Mouse (Mus musculus) forebrain, embryonic 16.5 days (tissue): ENCODE data around the gene Krt87. TPM values are rescaled to one million over a fixed set of nuclear protein-coding genes. Genes with fewer than 3 reads are reported as not detected.

Experiments
- ATAC-seq: fragments of 200-750 bp; cut with Nextera tagmentation; 2 replicates; pipeline ENCODE4 v1.8.0; 2017; ENCODE audit warnings: mild to moderate bottlenecking, moderate library complexity
- H3K27ac ChIP-seq: fragments of 300-500 bp; sonication (generic); 2 replicates; pipeline ENCODE4 v1.5.1; 2014; ENCODE audit warnings: low read length, control low read depth
- H3K27me3 ChIP-seq: fragments of 300-500 bp; sonication (generic); replicated peaks from 2 replicates; pipeline ENCODE4 v1.6.1; 2014; ENCODE audit warnings: low read length; ENCODE audit not compliant: control insufficient read depth, insufficient read depth
- H3K36me3 ChIP-seq: fragments of 300-500 bp; sonication (generic); 2 replicates; pipeline ENCODE4 v1.6.1; 2014; ENCODE audit not compliant: control insufficient read depth, insufficient read depth
- H3K4me1 ChIP-seq: fragments of 300-500 bp; sonication (generic); replicated peaks from 2 replicates; pipeline ENCODE4 v1.6.1; 2014; ENCODE audit warnings: low read length; ENCODE audit not compliant: control insufficient read depth, insufficient read depth
- H3K4me2 ChIP-seq: fragments of 300-500 bp; sonication (generic); 2 replicates; pipeline ENCODE4 v1.6.1; 2014; ENCODE audit warnings: mild to moderate bottlenecking, low read length, control low read depth
- H3K4me3 ChIP-seq: fragments of 300-500 bp; sonication (generic); replicated peaks from 2 replicates; pipeline ENCODE4 v1.5.1; 2014; ENCODE audit warnings: mild to moderate bottlenecking, low read length, control low read depth
- H3K9ac ChIP-seq: fragments of 300-500 bp; sonication (generic); replicated peaks from 2 replicates; pipeline ENCODE4 v1.6.1; 2014; ENCODE audit warnings: low read depth, low read length, control low read depth
- H3K9me3 ChIP-seq: fragments of 300-500 bp; sonication (generic); 2 replicates; pipeline ENCODE4 v1.6.1; 2016; ENCODE audit warnings: low read length; ENCODE audit not compliant: control insufficient read depth
- WGBS: fragments of 180-500 bp; shearing (Covaris S2); extraction: QIAGEN DNeasy Blood & Tissue Kit; methylation state at CpG from one replicate; pipeline ENCODE4 v1.1.7; 2014; 5-methylcytosine and 5-hydroxymethylcytosine counted together
- polyA plus RNA-seq: library from polyadenylated mRNA; unstranded; fragments of >200 nt; fragmentation: Nextera tagmentation; extraction: Ambion mirVana; gene quantifications from 2 replicates; pipeline ENCODE4 v1.2.1, GENCODE M21; 2015

Gene Krt87
- polyA plus RNA-seq, 1 experiment from 2014 or later = 0.20 TPM

GRCm38 (mm10) chr15:101398269-101398668 lies 40.3 kb downstream of the Krt87 start:
- Histone ChIP-seq H3K9me3 (no peaks in the 10 kb centered on the region), H3K27ac (no peak overlapping the region), H3K27me3 (no peaks in the 10 kb centered on the region), H3K36me3 (no peaks in the 10 kb centered on the region), H3K4me1 (no peaks in the 10 kb centered on the region), H3K4me2 (no peak overlapping the region), H3K4me3 (no peak overlapping the region), H3K9ac (no peak overlapping the region)
- WGBS = 56% methylated on average over 8 of the region's 8 CpGs
- no peak for ATAC-seq

- H3K9ac ChIP-seq = no peak overlapping the region
- no peak overlapping the region for H3K4me2 ChIP-seq
- H3K4me3 ChIP-seq = no peak overlapping the region
- no peaks in the 10 kb centered on the region for H3K36me3 ChIP-seq
- H3K4me1 ChIP-seq = no peaks in the 10 kb centered on the region
- ATAC-seq = no peak
- H3K9me3 ChIP-seq = no peaks in the 10 kb centered on the region
- WGBS = 92% methylated on average over 2 of the region's 2 CpGs
- H3K27me3 ChIP-seq = no peaks in the 10 kb centered on the region
- no peak overlapping the region for H3K27ac ChIP-seq
These were observed 40.9 kb downstream of the Krt87 start for GRCm38 (mm10) chr15:101397683-101398082.

- Histone ChIP-seq H3K27ac (no peak overlapping the region), H3K9ac (no peak overlapping the region), H3K36me3 (no peaks in the 10 kb centered on the region), H3K4me1 (no peaks in the 10 kb centered on the region), H3K27me3 (no peaks in the 10 kb centered on the region), H3K4me3 (no peak overlapping the region), H3K9me3 (no peaks in the 10 kb centered on the region), H3K4me2 (no peak overlapping the region)
- WGBS = 85% methylated on average over 3 of the region's 3 CpGs
- no peak for ATAC-seq
These were observed 41.7 kb downstream of the Krt87 start for GRCm38 (mm10) chr15:101396921-101397320.

DNA sequence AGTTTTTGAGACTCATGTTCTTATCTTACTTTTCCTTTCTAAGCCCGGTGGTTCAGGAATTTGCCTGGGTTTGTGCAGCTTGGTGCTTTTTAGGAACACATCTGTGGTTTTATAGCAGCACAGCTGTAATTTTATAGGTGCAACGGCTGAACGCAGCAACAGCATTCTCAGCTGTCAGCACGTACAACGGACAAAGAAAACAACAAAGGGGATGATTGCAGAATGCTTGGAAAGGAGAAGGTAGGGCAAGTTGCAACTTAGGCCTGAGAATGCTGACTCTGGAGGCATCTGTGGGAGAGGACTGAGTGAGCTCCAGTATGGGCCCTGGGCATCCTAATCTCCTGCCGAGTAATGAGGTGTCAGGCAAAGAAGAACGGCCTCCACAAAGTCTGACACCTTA lies 42.1 kb downstream of the Krt87 start:
- no peaks in the 10 kb centered on the region for H3K9me3 ChIP-seq
- no peaks in the 10 kb centered on the region for H3K4me1 ChIP-seq
- H3K36me3 ChIP-seq = no peaks in the 10 kb centered on the region
- H3K27me3 ChIP-seq = no peaks in the 10 kb centered on the region
- no peak overlapping the region for H3K4me3 ChIP-seq
- H3K4me2 ChIP-seq = no peak overlapping the region
- ATAC-seq = no peak
- H3K27ac ChIP-seq = no peak overlapping the region
- H3K9ac ChIP-seq = no peak overlapping the region
- WGBS = 61% methylated on average over 7 of the region's 7 CpGs

GRCm38 (mm10) chr15:101394908-101395307 lies 43.7 kb downstream of the Krt87 start:
- no peaks in the 10 kb centered on the region for H3K4me1 ChIP-seq
- no peaks in the 10 kb centered on the region for H3K27me3 ChIP-seq
- no peak overlapping the region for H3K27ac ChIP-seq
- 68% methylated on average over 7 of the region's 7 CpGs for WGBS
- no peak overlapping the region for H3K4me2 ChIP-seq
- H3K4me3 ChIP-seq = no peak overlapping the region
- no peaks in the 10 kb centered on the region for H3K9me3 ChIP-seq
- H3K9ac ChIP-seq = no peak overlapping the region
- ATAC-seq = no peak
- no peaks in the 10 kb centered on the region for H3K36me3 ChIP-seq

DNA sequence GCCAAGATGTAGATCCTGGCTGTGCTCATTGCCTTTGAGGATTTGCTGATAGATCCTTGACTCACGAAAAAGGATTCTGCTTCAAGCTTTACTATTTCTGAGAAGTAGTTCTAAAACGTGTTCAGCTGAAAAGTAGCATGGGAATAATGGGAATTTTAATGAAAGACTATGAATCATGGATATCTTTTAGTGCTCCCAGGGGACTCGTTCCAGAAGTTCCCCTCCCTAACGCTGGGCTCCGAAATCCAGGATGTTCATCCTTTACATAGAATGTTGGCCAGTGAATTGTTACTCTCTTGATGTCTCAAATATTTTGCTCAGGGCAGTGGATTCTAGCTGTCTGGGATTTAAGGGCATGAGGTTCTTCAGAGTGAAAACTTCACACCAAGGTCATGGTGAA lies 46.4 kb downstream of the Krt87 start:
- Histone ChIP-seq H3K4me1 (no peaks in the 10 kb centered on the region), H3K9me3 (no peaks in the 10 kb centered on the region), H3K36me3 (no peaks in the 10 kb centered on the region), H3K4me3 (no peak overlapping the region), H3K27me3 (no peaks in the 10 kb centered on the region), H3K4me2 (no peak overlapping the region), H3K27ac (no peak overlapping the region), H3K9ac (no peak overlapping the region)
- WGBS = 85% methylated on average over 5 of the region's 5 CpGs
- ATAC-seq = no peak

DNA sequence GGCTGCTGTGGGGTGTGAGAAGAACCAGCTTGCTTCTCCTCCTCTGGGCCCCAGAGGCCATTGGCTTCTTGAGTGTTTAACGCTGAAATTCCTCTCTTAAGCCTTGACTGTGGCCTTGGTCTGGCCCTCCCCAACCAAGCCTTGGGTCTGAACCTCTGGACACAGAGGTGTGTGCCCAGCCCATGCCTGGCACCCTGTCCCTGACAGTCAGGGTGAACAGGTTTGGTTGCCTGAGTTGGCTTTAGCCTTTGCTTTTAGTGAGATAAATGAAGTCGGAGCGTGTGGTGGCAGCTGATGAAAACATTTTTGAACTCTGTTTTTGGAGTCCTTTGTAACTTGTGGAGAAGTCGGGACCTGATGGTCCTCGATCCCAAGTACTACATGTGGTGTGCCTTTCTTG lies 48.4 kb downstream of the Krt87 start:
- Histone ChIP-seq H3K9me3 (no peaks in the 10 kb centered on the region), H3K4me3 (no peak overlapping the region), H3K9ac (no peak overlapping the region), H3K36me3 (no peaks in the 10 kb centered on the region), H3K4me2 (no peak overlapping the region), H3K27ac (no peak overlapping the region), H3K27me3 (no peaks in the 10 kb centered on the region), H3K4me1 (no peaks in the 10 kb centered on the region)
- ATAC-seq = no peak
- WGBS = 83% methylated on average over 5 of the region's 5 CpGs

- no peak overlapping the region for H3K4me3 ChIP-seq
- H3K4me2 ChIP-seq = no peak overlapping the region
- no peak for ATAC-seq
- no peak overlapping the region for H3K9ac ChIP-seq
- no peaks in the 10 kb centered on the region for H3K36me3 ChIP-seq
- no peaks in the 10 kb centered on the region for H3K4me1 ChIP-seq
- WGBS = 65% methylated on average over 5 of the region's 5 CpGs
- H3K9me3 ChIP-seq = no peaks in the 10 kb centered on the region
- no peak overlapping the region for H3K27ac ChIP-seq
- H3K27me3 ChIP-seq = no peaks in the 10 kb centered on the region
These were observed 50.5 kb downstream of the Krt87 start for GRCm38 (mm10) chr15:101388034-101388541.

- no peak overlapping the region for H3K4me3 ChIP-seq
- H3K9me3 ChIP-seq = no peaks in the 10 kb centered on the region
- WGBS = 62% methylated on average over 3 of the region's 3 CpGs
- H3K36me3 ChIP-seq = no peaks in the 10 kb centered on the region
- no peaks in the 10 kb centered on the region for H3K27me3 ChIP-seq
- no peaks in the 10 kb centered on the region for H3K4me1 ChIP-seq
- ATAC-seq = no peak
- H3K4me2 ChIP-seq = no peak overlapping the region
- no peak overlapping the region for H3K27ac ChIP-seq
- H3K9ac ChIP-seq = no peak overlapping the region
These were observed 51.4 kb downstream of the Krt87 start for GRCm38 (mm10) chr15:101387176-101387575.

DNA sequence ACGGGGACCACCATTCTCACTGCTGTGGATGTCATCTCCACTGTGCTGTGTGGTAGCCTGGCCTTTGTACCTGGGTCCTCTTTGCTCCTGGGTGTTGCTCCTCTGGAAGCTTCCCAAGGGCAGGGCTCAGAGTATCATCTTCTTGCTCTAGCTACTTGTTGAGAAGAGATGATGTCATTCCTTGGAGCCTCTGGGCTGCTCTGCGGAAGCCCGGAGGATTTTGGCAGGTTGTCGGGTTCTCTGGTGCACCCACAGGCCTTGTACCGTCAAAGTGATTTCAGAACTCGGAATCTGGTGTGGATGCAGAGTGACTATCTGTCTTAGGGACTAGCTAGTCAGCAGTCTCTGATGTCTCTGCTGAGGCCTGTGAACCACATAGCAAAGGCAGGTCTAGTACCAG lies 53.5 kb downstream of the Krt87 start:
- H3K36me3 ChIP-seq = no peaks in the 10 kb centered on the region
- no peak overlapping the region for H3K4me2 ChIP-seq
- no peak overlapping the region for H3K27ac ChIP-seq
- H3K4me1 ChIP-seq = no peaks in the 10 kb centered on the region
- WGBS = 80% methylated on average over 6 of the region's 6 CpGs
- no peak overlapping the region for H3K9ac ChIP-seq
- no peak overlapping the region for H3K4me3 ChIP-seq
- no peak for ATAC-seq
- no peaks in the 10 kb centered on the region for H3K27me3 ChIP-seq
- H3K9me3 ChIP-seq = no peaks in the 10 kb centered on the region
